Mouse (Mus musculus) T-helper 17 cell (primary cell): ENCODE measurements at regions not wholly inside any gene's neighbourhood (a gene's known extent, or its start where the extent isn't known, plus 50 kb on each side); places are given as distances from the start of the nearest gene placed in this dataset.

Source experiments
- in situ Hi-C, 2 experiments: fragments of 300-600 bp; cut with MboI, MseI; formaldehyde crosslinking; loops; 1 replicate in 1 of 2; 2 replicates in 1 of 2; pipeline ENCODE4 v1.15.1; 2025; ENCODE audit warnings: high pct_unique_total_duplicates in 2 of 2

DNA sequence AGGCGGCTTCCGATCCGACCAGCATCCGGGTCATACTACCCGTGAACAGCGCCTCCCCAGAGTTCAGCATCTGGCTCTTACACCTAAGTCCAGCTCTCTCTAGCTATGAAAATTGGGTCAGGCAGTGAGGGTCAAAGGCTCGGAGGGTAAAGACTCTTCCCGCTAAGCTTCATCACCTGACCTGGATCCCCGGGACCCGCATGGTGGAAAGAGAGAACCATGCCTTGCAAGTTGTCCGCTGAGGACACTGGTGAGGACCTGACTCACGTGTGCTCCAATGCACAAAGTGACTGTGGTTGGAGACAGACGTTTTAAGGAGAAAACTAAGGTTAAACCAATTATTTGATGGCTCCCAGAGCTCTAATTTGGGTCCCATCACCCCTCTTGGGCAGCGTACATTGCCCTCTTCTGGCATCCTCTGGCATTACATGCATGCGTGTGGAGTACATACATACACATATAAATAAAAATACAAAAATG lies 74.6 kb upstream of the Sall4 start:
- in situ Hi-C loops = no loop called here

DNA sequence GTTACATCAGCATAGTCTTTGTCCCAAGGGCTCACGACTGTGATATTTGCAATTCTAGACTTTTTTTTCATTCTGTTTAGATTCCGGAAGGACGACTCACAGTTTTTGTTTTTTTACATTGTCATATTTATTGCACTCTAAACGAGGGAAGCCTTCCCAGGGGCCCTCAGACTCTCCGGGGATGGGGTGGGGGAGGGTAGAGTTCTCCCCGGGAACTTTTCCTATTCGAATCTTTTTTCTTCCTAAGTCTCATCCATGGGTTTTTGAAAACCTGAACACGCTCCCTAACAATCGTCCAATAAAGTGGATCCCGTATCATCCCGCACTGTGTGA lies 73.9 kb upstream of the Sall4 start:
- in situ Hi-C loops = no loop called here

- in situ Hi-C loops = no loop called here
Observed at GRCm38 (mm10) chr2:168840853-168841712, 73.3 kb upstream of the Sall4 start.

DNA sequence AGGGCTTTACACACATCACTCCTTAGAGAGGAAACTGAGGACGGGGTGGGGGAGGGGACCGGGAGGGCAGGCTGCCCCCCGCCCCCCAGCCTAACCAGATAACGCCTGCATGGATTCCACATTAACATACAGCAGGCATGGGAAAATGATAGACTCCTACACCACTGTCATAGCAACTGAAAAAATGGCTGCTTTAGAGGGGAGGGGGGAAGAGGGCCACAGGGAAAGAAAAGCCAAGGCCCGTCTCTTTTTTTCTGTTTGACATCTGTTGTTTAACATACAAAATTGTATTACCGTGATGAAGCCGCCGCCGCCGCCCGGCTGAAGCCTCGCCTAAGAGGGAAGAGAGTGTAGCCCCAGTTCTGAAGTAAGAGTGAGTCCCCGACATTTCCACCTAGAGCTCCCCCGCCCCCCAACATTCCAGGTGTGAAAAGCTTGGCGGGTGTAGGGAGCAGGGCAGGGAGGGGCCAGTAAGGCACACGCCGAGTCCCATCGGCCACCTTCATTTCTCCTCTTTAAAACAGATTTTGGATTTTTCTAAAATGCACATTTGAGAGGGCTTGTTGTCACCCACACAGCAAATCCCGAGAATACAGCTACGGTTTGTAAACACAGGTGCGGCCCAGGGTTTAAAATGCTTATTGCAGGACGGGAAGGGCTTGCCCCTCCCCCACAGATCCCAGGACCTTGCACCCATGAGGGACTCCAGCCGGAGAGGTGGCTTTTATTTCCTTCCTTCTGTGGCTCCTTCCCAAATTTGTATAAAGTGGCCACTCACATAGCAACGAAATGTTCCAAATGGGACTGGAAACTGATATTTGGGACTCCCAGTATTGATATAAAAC lies 72.3 kb upstream of the Sall4 start:
- in situ Hi-C loops = loop anchor here in 1 of 2 experiments (10.0 kb wide), 1 partner anchor 695 kb away; no protein-coding TSS in a partner anchor

DNA sequence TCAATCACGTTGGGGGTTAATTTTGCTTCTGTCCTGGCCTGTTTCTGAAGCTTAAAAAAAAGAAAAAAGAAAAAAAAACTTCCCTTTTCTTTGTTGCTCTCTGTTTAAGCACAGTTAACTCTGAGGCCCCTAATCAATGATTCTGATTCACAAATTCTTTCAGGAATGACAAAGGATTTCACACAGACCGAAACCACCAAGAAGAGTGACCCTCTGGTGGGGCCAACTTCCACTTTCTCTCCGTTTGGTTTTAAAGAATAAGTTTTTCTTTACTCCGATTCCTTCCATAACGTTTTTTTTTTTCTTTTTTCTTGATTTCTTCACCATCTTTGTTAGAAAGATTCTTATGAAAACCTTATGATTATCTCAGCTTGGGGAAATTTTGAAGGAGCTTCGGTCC lies 71.5 kb upstream of the Sall4 start:
- in situ Hi-C loops = loop anchor here in 1 of 2 experiments (10.0 kb wide), 1 partner anchor 696 kb away; no protein-coding TSS in a partner anchor

GRCm38 (mm10) chr2:168838681-168839080 lies 70.9 kb upstream of the Sall4 start:
- in situ Hi-C loops = loop anchor here in 1 of 2 experiments (10.0 kb wide), 1 partner anchor 696 kb away; no protein-coding TSS in a partner anchor

- in situ Hi-C loops = loop anchor here in 1 of 2 experiments (10.0 kb wide), 1 partner anchor 697 kb away; no protein-coding TSS in a partner anchor
Observed at GRCm38 (mm10) chr2:168837951-168838570, 70.3 kb upstream of the Sall4 start.

DNA sequence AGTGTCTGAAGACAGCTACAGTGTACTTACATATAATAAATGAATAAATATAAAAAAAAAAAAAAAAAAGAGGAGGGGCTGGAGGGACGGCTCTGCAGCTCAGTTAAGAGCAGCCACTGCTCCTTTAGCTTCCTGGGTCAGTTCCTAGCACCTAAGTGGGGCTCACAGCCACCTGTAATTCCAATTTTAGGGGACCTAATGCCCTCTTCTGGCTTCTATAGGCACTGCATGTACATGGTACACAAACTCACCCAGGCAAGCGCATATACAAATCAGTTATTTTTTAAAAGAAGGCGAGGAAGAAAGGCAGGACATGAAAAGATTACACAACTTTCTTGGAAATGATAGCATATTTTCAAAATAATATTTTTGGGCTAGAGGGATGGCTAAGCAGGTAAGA lies 67.0 kb upstream of the Sall4 start:
- in situ Hi-C loops = loop anchor here in 1 of 2 experiments (10.0 kb wide), 1 partner anchor 700 kb away; no protein-coding TSS in a partner anchor

GRCm38 (mm10) chr2:168831740-168832139 lies 64.0 kb upstream of the Sall4 start:
- in situ Hi-C loops = loop anchor here in 1 of 2 experiments (10.0 kb wide), 1 partner anchor 703 kb away; no protein-coding TSS in a partner anchor

DNA sequence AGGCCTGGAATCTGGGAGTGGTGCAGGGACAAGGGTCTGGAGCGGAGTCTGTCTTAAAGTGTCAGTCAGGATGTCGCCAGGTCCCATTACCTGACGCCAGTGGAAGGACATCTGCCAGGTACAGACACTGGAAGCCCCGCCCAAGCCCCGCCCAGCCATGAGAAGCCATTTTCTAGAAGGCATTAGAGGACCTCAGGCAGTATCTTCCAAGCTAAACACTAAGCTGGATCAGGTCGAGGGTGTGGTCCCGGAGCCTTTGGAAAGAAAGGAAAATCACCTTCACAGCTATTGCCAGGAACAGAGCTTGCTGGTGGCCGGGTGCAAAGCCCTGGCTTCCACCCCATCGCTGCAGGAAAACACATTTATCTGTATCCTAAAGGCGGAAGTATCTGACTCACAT lies 52.9 kb upstream of the Sall4 start:
- in situ Hi-C loops = no loop called here
